Mouse (Mus musculus) intestine, embryonic 14.5 days (tissue): Measurements from ENCODE around the gene Erbb4. TPM values are rescaled to one million over a fixed set of nuclear protein-coding genes. Genes with fewer than 3 reads are reported as not detected.

Experiments
- ATAC-seq: fragments of 200-750 bp; cut with Nextera tagmentation; replicated peaks from 2 replicates; pipeline ENCODE4 v1.8.0; 2017; ENCODE audit warnings: low read depth, moderate number of reproducible peaks, moderate TSS enrichment, moderate library complexity; ENCODE audit not compliant: low FRiP score, low TSS enrichment
- DNase-seq: peaks from one replicate; pipeline ENCODE4 v3.0.0-alpha.2; 2018; ENCODE audit warnings: low spot score
- H3K27ac ChIP-seq: fragments of 300-500 bp; sonication (generic); 2 replicates; pipeline ENCODE4 v1.5.1; 2014; ENCODE audit warnings: low read depth, mild to moderate bottlenecking, control low read depth
- H3K27me3 ChIP-seq: fragments of 300-500 bp; sonication (generic); replicated peaks from 2 replicates; pipeline ENCODE4 v1.6.1; 2014; ENCODE audit warnings: low read length, control low read depth; ENCODE audit not compliant: control insufficient read depth, insufficient read depth
- H3K36me3 ChIP-seq: fragments of 300-500 bp; sonication (generic); 2 replicates; pipeline ENCODE4 v1.6.1; 2014; ENCODE audit warnings: low read length, control low read depth; ENCODE audit not compliant: control insufficient read depth, insufficient read depth
- H3K4me1 ChIP-seq: fragments of 300-500 bp; sonication (generic); replicated peaks from 2 replicates; pipeline ENCODE4 v1.6.1; 2014; ENCODE audit warnings: low read length, control low read depth, mixed read lengths; ENCODE audit not compliant: control insufficient read depth, insufficient read depth
- H3K4me2 ChIP-seq: fragments of 300-500 bp; sonication (generic); 2 replicates; pipeline ENCODE4 v1.6.1; 2014; ENCODE audit warnings: low read length
- H3K4me3 ChIP-seq: fragments of 300-500 bp; sonication (generic); 2 replicates; pipeline ENCODE4 v1.5.1; 2014; ENCODE audit warnings: low read depth, low read length, control low read depth, mixed read lengths
- H3K9ac ChIP-seq: fragments of 300-500 bp; sonication (generic); 2 replicates; pipeline ENCODE4 v1.6.1; 2014; ENCODE audit warnings: mild to moderate bottlenecking, low read length
- H3K9me3 ChIP-seq: fragments of 300-500 bp; sonication (generic); 2 replicates; pipeline ENCODE4 v1.6.1; 2016; ENCODE audit warnings: low read length, control low read depth; ENCODE audit not compliant: control insufficient read depth
- WGBS: fragments of 180-500 bp; shearing (Covaris S2); extraction: QIAGEN DNeasy Blood & Tissue Kit; methylation state at CpG from one replicate; pipeline ENCODE4 v1.1.7; 2014; 5-methylcytosine and 5-hydroxymethylcytosine counted together
- polyA plus RNA-seq: library from polyadenylated mRNA; unstranded; fragments of >200 nt; fragmentation: Nextera tagmentation; extraction: Ambion mirVana; gene quantifications from 2 replicates; pipeline ENCODE4 v1.2.1, GENCODE M21; 2014

Gene Erbb4
- polyA plus RNA-seq, 1 experiment from 2014 or later, result 0.08 TPM

DNA sequence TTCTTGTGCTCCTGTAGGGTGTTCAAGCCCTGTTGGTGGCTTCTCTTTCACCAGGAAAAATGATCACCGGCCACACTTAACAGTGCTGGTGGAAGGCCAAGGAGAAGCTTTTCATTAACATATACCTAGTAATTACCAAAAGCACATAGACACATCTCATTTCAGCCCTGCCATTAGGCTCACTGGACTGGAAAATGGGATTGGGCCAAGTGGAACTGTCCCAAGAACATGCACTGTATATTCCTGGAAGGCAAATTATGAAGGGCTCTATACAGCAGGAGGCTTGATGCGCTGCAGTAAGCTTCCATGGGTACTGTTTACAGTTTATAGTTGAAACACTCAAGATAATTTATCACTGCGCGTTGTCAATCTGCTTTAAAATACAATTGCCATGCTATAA is 248.4 kb downstream of the Erbb4 start:
- Histone ChIP-seq H3K36me3 (no peaks in the 10 kb centered on the region), H3K4me2 (no peak overlapping the region), H3K4me3 (no peak overlapping the region), H3K4me1 (no peaks in the 10 kb centered on the region), H3K27me3 (no peaks in the 10 kb centered on the region), H3K27ac (no peak overlapping the region), H3K9me3 (no peaks in the 10 kb centered on the region), H3K9ac (no peak overlapping the region)
- ATAC-seq (no peak), DNase-seq (no peak)
- WGBS, result 95% methylated on average over 4 of the region's 4 CpGs

DNA sequence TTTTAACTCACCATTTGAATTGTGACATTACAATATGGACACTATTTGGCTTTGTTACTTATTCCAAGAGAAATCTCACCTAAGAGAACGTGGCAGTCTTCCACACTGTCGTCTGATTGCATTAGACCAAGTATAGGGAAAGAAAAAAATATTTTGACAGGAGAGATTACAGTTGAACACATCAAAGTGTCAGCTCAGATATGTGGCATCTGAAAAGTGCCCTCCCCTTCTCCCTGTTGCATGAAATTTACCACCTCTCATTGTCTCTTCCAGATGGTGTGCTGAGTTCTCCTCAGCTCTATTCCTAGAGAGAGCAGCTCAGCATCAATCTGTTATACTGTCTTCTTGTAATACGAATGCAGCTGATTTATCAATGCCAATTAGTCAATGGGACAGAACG is 268.5 kb downstream of the Erbb4 start:
- H3K4me2 ChIP-seq, result no peak overlapping the region
- no peaks in the 10 kb centered on the region for H3K36me3 ChIP-seq
- ATAC-seq (no peak), DNase-seq (no peak)
- H3K27me3 ChIP-seq, result no peaks in the 10 kb centered on the region
- H3K9ac ChIP-seq, result no peak overlapping the region
- no peak overlapping the region for H3K4me3 ChIP-seq
- no peaks in the 10 kb centered on the region for H3K4me1 ChIP-seq
- WGBS, result 74% methylated on average over 4 of the region's 4 CpGs
- no peak overlapping the region for H3K27ac ChIP-seq
- no peaks in the 10 kb centered on the region for H3K9me3 ChIP-seq

DNA sequence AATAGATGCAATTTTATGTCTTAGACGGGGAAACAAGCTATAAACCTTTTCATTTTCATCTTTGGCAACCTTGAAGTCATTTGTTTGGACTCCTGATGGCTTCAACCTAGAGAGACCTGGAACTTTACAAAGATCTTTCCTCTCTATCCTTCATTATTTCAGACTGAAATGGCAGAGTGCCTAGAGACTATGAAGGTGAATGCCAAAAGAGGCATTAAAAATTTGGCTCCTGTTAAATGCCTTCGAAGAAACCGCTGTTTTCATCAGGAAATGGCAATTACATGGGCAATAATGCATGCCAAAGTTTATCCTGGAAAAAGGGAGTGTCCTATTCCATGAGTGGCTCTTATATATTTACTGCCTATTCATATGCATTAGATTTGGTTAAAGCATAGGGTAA is 273.2 kb downstream of the Erbb4 start:
- DNase-seq (no peak), ATAC-seq (no peak)
- WGBS, result 80% methylated on average over 3 of the region's 3 CpGs
- Histone ChIP-seq H3K9ac (no peak overlapping the region), H3K36me3 (no peaks in the 10 kb centered on the region), H3K4me1 (no peaks in the 10 kb centered on the region), H3K4me3 (no peak overlapping the region), H3K27me3 (no peaks in the 10 kb centered on the region), H3K4me2 (no peak overlapping the region), H3K9me3 (no peaks in the 10 kb centered on the region), H3K27ac (no peak overlapping the region)

DNA sequence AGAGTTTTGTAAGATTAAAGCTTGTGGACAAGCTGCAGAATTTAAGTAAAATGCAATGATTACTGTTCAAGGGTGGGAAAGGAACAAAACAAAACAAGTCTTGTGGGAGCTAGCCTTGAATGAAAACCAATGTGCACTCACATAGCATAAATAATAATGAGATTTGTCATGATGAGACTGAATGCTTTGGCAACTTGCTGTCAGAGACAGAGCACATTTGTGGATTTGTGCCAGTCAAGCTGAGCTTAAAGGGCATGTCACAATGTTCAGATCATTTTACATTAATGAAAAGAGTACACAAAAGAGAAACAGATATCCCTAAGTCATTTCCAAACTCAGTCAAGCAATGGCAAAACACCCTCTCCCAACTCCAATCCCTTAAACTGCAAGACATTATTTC is 275.8 kb downstream of the Erbb4 start:
- ATAC-seq (no peak), DNase-seq (no peak)
- no peaks in the 10 kb centered on the region for H3K36me3 ChIP-seq
- no peaks in the 10 kb centered on the region for H3K27me3 ChIP-seq
- H3K9me3 ChIP-seq, result no peaks in the 10 kb centered on the region
- no peak overlapping the region for H3K9ac ChIP-seq
- no peak overlapping the region for H3K4me2 ChIP-seq
- H3K27ac ChIP-seq, result no peak overlapping the region
- H3K4me1 ChIP-seq, result no peaks in the 10 kb centered on the region
- no peak overlapping the region for H3K4me3 ChIP-seq

DNA sequence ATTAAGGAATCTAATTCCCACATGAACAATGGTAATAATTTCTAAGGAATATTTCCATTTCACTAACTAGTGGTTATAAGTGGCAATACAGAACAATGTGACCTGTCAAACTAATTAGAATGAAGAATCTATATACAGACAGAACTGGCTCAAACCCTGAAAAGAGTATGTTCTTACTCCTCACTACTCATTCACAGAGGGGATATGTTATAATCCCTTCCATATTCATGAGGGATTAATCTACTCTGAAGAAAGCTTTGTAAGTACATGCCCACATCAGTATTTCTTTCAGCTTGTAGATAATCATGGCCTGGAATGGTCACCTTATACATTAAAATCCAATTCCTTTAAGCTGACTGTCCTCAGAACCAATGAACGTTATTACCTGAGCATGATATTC is 276.3 kb downstream of the Erbb4 start:
- WGBS, result 86% methylated on average over 1 of the region's 1 CpGs

GRCm38 (mm10) chr1:68830501-68831239 is 277.2 kb downstream of the Erbb4 start:
- whole genome bisulfite sequencing, result 80% methylated on average over 2 of the region's 2 CpGs
- DNase-seq (no peak), ATAC-seq (no peak)
- Histone ChIP-seq H3K4me3 (no peak overlapping the region), H3K9ac (no peak overlapping the region), H3K4me1 (no peaks in the 10 kb centered on the region), H3K9me3 (no peaks in the 10 kb centered on the region), H3K27me3 (no peaks in the 10 kb centered on the region), H3K27ac (no peak overlapping the region), H3K36me3 (no peaks in the 10 kb centered on the region), H3K4me2 (no peak overlapping the region)

More for the DNA sequence above, 276.3 kb downstream of the Erbb4 start:
- no peak overlapping the region for H3K4me2 ChIP-seq
- ATAC-seq, result no peak
- no peaks in the 10 kb centered on the region for H3K36me3 ChIP-seq
- H3K27me3 ChIP-seq, result no peaks in the 10 kb centered on the region
- H3K9ac ChIP-seq, result no peak overlapping the region
- DNase-seq, result no peak
- H3K4me3 ChIP-seq, result no peak overlapping the region
- no peaks in the 10 kb centered on the region for H3K4me1 ChIP-seq
- H3K27ac ChIP-seq, result no peak overlapping the region
- no peaks in the 10 kb centered on the region for H3K9me3 ChIP-seq

- Histone ChIP-seq H3K9ac (no peak overlapping the region), H3K27me3 (no peaks in the 10 kb centered on the region), H3K4me2 (no peak overlapping the region), H3K9me3 (no peaks in the 10 kb centered on the region), H3K4me3 (no peak overlapping the region), H3K36me3 (no peaks in the 10 kb centered on the region), H3K27ac (no peak overlapping the region), H3K4me1 (no peaks in the 10 kb centered on the region)
- DNase-seq (no peak), ATAC-seq (no peak)
- 83% methylated on average over 2 of the region's 2 CpGs for WGBS
Measured at GRCm38 (mm10) chr1:68823116-68823644, 284.7 kb downstream of the Erbb4 start.

GRCm38 (mm10) chr1:68806711-68807110 is 301.1 kb downstream of the Erbb4 start:
- no peaks in the 10 kb centered on the region for H3K9me3 ChIP-seq
- no peak overlapping the region for H3K4me3 ChIP-seq
- no peaks in the 10 kb centered on the region for H3K27me3 ChIP-seq
- no peak overlapping the region for H3K27ac ChIP-seq
- no peak overlapping the region for H3K9ac ChIP-seq
- no peaks in the 10 kb centered on the region for H3K4me1 ChIP-seq
- no peak for DNase-seq
- H3K36me3 ChIP-seq, result no peaks in the 10 kb centered on the region
- H3K4me2 ChIP-seq, result no peak overlapping the region
- WGBS, result 68% methylated on average over 2 of the region's 2 CpGs
- ATAC-seq, result no peak

GRCm38 (mm10) chr1:68787409-68788015 is 320.3 kb downstream of the Erbb4 start:
- DNase-seq (no peak), ATAC-seq (no peak)

More at GRCm38 (mm10) chr1:68787409-68788015, 320.3 kb downstream of the Erbb4 start:
- no peaks in the 10 kb centered on the region for H3K9me3 ChIP-seq
- H3K4me1 ChIP-seq, result no peaks in the 10 kb centered on the region
- H3K9ac ChIP-seq, result no peak overlapping the region
- H3K4me2 ChIP-seq, result no peak overlapping the region
- no peak overlapping the region for H3K4me3 ChIP-seq
- WGBS, result 12% methylated on average over 4 of the region's 4 CpGs
- H3K36me3 ChIP-seq, result no peaks in the 10 kb centered on the region
- H3K27me3 ChIP-seq, result no peaks in the 10 kb centered on the region
- no peak overlapping the region for H3K27ac ChIP-seq
